ENCODE assay signal across 8 mouse cellular contexts in genomic region chr5:64958991-64959842, GRCm38 (mm10). TPM values are rescaled to one million over a fixed set of nuclear protein-coding genes. Genes with fewer than 3 reads are reported as not detected.
DNase-seq lines count a peak whose midpoint lies in the region.

No protein-coding gene starts in this region.

- peak; percentile 24 for DNase-seq in heart, adult 8-10 months (ENCODE audit: low spot score)
- DNase-seq in heart, postnatal 4 days = no peak
- peak; percentile 67 for DNase-seq in T-cell, adult 2 months (ENCODE audit: low spot score)
- peak; percentile 29 to 42 for DNase-seq in kidney, postnatal 25 days
- peak; percentile 50 to 51 for DNase-seq in natural killer cell, adult 2 months (ENCODE audit: low spot score in 2 of 2)
- DNase-seq in cerebellum, adult 11-12 months = no peak
- no peak for DNase-seq in cerebellum, adult 18-20 months
- DNase-seq in left cerebral cortex, adult 8-10 months (ENCODE audit: low spot score in 2 of 2) = no peak

RNA-seq across cellular contexts. Expression of gene Tlr6, which starts 0.7 kb away (rescaled TPM):
- total RNA-seq in heart, adult 8-10 months (2022) = under 1 TPM; 0.46 to 0.91 (median 0.71) TPM
- 1 to 10 TPM in 1 of 2 experiments, under 1 TPM in 1; 0.72 to 1.4 TPM for total RNA-seq in heart, postnatal 4 days (2021)
- total RNA-seq in left cerebral cortex, adult 8-10 months (2022) = 1 to 10 TPM; 1.5 to 2.8 (median 1.5) TPM

RNA-seq across cellular contexts. Expression of gene Fam114a1, which starts 10.7 kb away (rescaled TPM):
- total RNA-seq in heart, adult 8-10 months (2022) = 10 to 100 TPM; 13.7 to 18.0 (median 15.7) TPM
- total RNA-seq in heart, postnatal 4 days (2021) = 10 to 100 TPM; 35.8 to 37.0 TPM
- total RNA-seq in left cerebral cortex, adult 8-10 months (2022) = 1 to 10 TPM; 5.9 to 8.2 (median 7.6) TPM

RNA-seq across cellular contexts. Expression of gene Tlr1, which starts 25.9 kb away (rescaled TPM):
- total RNA-seq in heart, adult 8-10 months (2022) = under 1 TPM; 0.09 to 0.41 (median 0.27) TPM
- total RNA-seq in heart, postnatal 4 days (2021) = under 1 TPM; 0.32 to 0.36 TPM
- under 1 TPM; 0.13 to 0.89 (median 0.62) TPM for total RNA-seq in left cerebral cortex, adult 8-10 months (2022)

Comparison
In these comparisons a context has a peak if more than half of its experiments do, and no peak if none do; other contexts are left out.
1. DNase-seq: peak in heart, adult 8-10 months (single experiment), T-cell, adult 2 months (single experiment), kidney, postnatal 25 days (2 of 2) and natural killer cell, adult 2 months (2 of 2); none in heart, postnatal 4 days (single experiment), cerebellum, adult 11-12 months (single experiment), cerebellum, adult 18-20 months (0 of 2) and left cerebral cortex, adult 8-10 months (0 of 2).